Mouse (Mus musculus): ENCODE measurements around the gene St6galnac4. TPM values are rescaled to one million over a fixed set of nuclear protein-coding genes. Genes with fewer than 3 reads are reported as not detected.

Gene St6galnac4
- total and polyA plus RNA-seq, 2 experiments from 2014 or later, result 31.3 to 35.5 TPM

GRCm38 (mm10) chr2:32640550-32641051, 53.7 kb downstream of the St6galnac4 start:
- 65% methylated on average over 6 of the region's 6 CpGs for WGBS
- DNase-seq, result no peak
- ATAC-seq, result no peak

GRCm38 (mm10) chr2:32641810-32642209, 54.9 kb downstream of the St6galnac4 start:
- ATAC-seq (no peak), DNase-seq (no peak)
- H3K4me3 ChIP-seq (ENCODE audit: low read depth, low read length), result no peak overlapping the region
- 78% methylated on average over 5 of the region's 5 CpGs for WGBS
- TF ChIP-seq CTCF (IDR thresholded peaks at IDR 0.05; ENCODE audit: low read depth), result no peak
- H3K4me1 ChIP-seq (ENCODE audit: insufficient read depth), result no peaks in the 10 kb centered on the region
- H3K9ac ChIP-seq, result no peak overlapping the region
- H3K27ac ChIP-seq (ENCODE audit: low read depth, low read length), result no peak overlapping the region
- no peak overlapping the region for H3K4me2 ChIP-seq (ENCODE audit: low read depth)
- H3K9me3 ChIP-seq (ENCODE audit: low read length), result no peaks in the 10 kb centered on the region
- no peaks in the 10 kb centered on the region for H3K27me3 ChIP-seq (ENCODE audit: insufficient read depth, low read length)
- no peaks in the 10 kb centered on the region for H3K36me3 ChIP-seq (ENCODE audit: insufficient read depth)

More at GRCm38 (mm10) chr2:32640550-32641051, 53.7 kb downstream of the St6galnac4 start:
- TF ChIP-seq CTCF (IDR thresholded peaks at IDR 0.05; ENCODE audit: low read depth), result no peak
- Histone ChIP-seq H3K27me3 (ENCODE audit: insufficient read depth, low read length) (no peaks in the 10 kb centered on the region), H3K36me3 (ENCODE audit: insufficient read depth) (no peaks in the 10 kb centered on the region), H3K4me1 (ENCODE audit: insufficient read depth) (no peaks in the 10 kb centered on the region), H3K9ac (no peak overlapping the region), H3K27ac (ENCODE audit: low read depth, low read length) (no peak overlapping the region), H3K4me3 (ENCODE audit: low read depth, low read length) (no peak overlapping the region), H3K9me3 (ENCODE audit: low read length) (no peaks in the 10 kb centered on the region), H3K4me2 (ENCODE audit: low read depth) (no peak overlapping the region)

- WGBS, result 75% methylated on average over 7 of the region's 7 CpGs
Observed at GRCm38 (mm10) chr2:32642813-32643212, 55.9 kb downstream of the St6galnac4 start.

GRCm38 (mm10) chr2:32644083-32644482, 57.2 kb downstream of the St6galnac4 start:
- Histone ChIP-seq H3K4me1 (ENCODE audit: insufficient read depth) (no peaks in the 10 kb centered on the region), H3K4me2 (ENCODE audit: low read depth) (no peak overlapping the region), H3K4me3 (ENCODE audit: low read depth, low read length) (no peak overlapping the region), H3K27ac (ENCODE audit: low read depth, low read length) (no peak overlapping the region), H3K9me3 (ENCODE audit: low read length) (no peaks in the 10 kb centered on the region), H3K27me3 (ENCODE audit: insufficient read depth, low read length) (no peaks in the 10 kb centered on the region), H3K9ac (no peak overlapping the region), H3K36me3 (ENCODE audit: insufficient read depth) (no peaks in the 10 kb centered on the region)
- no peak for DNase-seq
- no peak for TF ChIP-seq CTCF (IDR thresholded peaks at IDR 0.05; ENCODE audit: low read depth)
- 80% methylated on average over 9 of the region's 9 CpGs for WGBS
- no peak for ATAC-seq

More at GRCm38 (mm10) chr2:32642813-32643212, 55.9 kb downstream of the St6galnac4 start:
- H3K27ac ChIP-seq (ENCODE audit: low read depth, low read length), result no peak overlapping the region
- no peaks in the 10 kb centered on the region for H3K4me1 ChIP-seq (ENCODE audit: insufficient read depth)
- no peak overlapping the region for H3K4me2 ChIP-seq (ENCODE audit: low read depth)
- no peaks in the 10 kb centered on the region for H3K9me3 ChIP-seq (ENCODE audit: low read length)
- H3K9ac ChIP-seq, result no peak overlapping the region
- no peaks in the 10 kb centered on the region for H3K27me3 ChIP-seq (ENCODE audit: insufficient read depth, low read length)
- DNase-seq (no peak), ATAC-seq (no peak)
- no peak overlapping the region for H3K4me3 ChIP-seq (ENCODE audit: low read depth, low read length)
- no peak for TF ChIP-seq CTCF (IDR thresholded peaks at IDR 0.05; ENCODE audit: low read depth)
- H3K36me3 ChIP-seq (ENCODE audit: insufficient read depth), result no peaks in the 10 kb centered on the region

GRCm38 (mm10) chr2:32644799-32645475, 58.0 kb downstream of the St6galnac4 start:
- H3K4me2 ChIP-seq (ENCODE audit: low read depth), result no peak overlapping the region
- H3K4me1 ChIP-seq (ENCODE audit: insufficient read depth), result no peaks in the 10 kb centered on the region
- no peak for DNase-seq
- H3K27ac ChIP-seq (ENCODE audit: low read depth, low read length), result no peak overlapping the region
- no peak for TF ChIP-seq CTCF (IDR thresholded peaks at IDR 0.05; ENCODE audit: low read depth)
- WGBS, result 88% methylated on average over 8 of the region's 8 CpGs
- H3K9ac ChIP-seq, result no peak overlapping the region
- no peaks in the 10 kb centered on the region for H3K27me3 ChIP-seq (ENCODE audit: insufficient read depth, low read length)
- no peak for ATAC-seq
- H3K4me3 ChIP-seq (ENCODE audit: low read depth, low read length), result no peak overlapping the region
- H3K36me3 ChIP-seq (ENCODE audit: insufficient read depth), result no peaks in the 10 kb centered on the region
- no peaks in the 10 kb centered on the region for H3K9me3 ChIP-seq (ENCODE audit: low read length)

GRCm38 (mm10) chr2:32645647-32646046, 58.8 kb downstream of the St6galnac4 start:
- Histone ChIP-seq H3K9me3 (ENCODE audit: low read length) (no peaks in the 10 kb centered on the region), H3K27ac (ENCODE audit: low read depth, low read length) (no peak overlapping the region), H3K27me3 (ENCODE audit: insufficient read depth, low read length) (no peaks in the 10 kb centered on the region), H3K4me1 (ENCODE audit: insufficient read depth) (no peaks in the 10 kb centered on the region), H3K4me3 (ENCODE audit: low read depth, low read length) (no peak overlapping the region), H3K4me2 (ENCODE audit: low read depth) (no peak overlapping the region), H3K9ac (no peak overlapping the region), H3K36me3 (ENCODE audit: insufficient read depth) (no peaks in the 10 kb centered on the region)
- DNase-seq, result no peak
- ATAC-seq, result no peak
- TF ChIP-seq CTCF (IDR thresholded peaks at IDR 0.05; ENCODE audit: low read depth), result no peak
- WGBS, result 63% methylated on average over 3 of the region's 3 CpGs

- ATAC-seq (no peak), DNase-seq (no peak)
- WGBS, result 69% methylated on average over 31 of the region's 31 CpGs
- no peak for TF ChIP-seq CTCF (IDR thresholded peaks at IDR 0.05; ENCODE audit: low read depth)
- 0 out of 2 replicates have a peak within 1 kb of the TSS, but pooled peaks have one; percentile 6 for H3K9ac ChIP-seq
- H3K4me2 ChIP-seq (ENCODE audit: low read depth), result no peak within 1 kb of the TSS
- H3K27me3 ChIP-seq (ENCODE audit: insufficient read depth, low read length), result no peaks in the 10 kb centered on the region
- no peaks in the 10 kb centered on the region for H3K9me3 ChIP-seq (ENCODE audit: low read length)
- 0 out of 2 replicates have a peak within 1 kb of the TSS, but pooled peaks have one; percentile 1 for H3K4me3 ChIP-seq (ENCODE audit: low read depth, low read length)
- H3K36me3 ChIP-seq (ENCODE audit: insufficient read depth), result no peaks in the 10 kb centered on the region
- H3K27ac ChIP-seq (ENCODE audit: low read depth, low read length), result no peak within 1 kb of the TSS
- H3K4me1 ChIP-seq (ENCODE audit: insufficient read depth), result no peaks in the 10 kb centered on the region
Observed at GRCm38 (mm10) chr2:32646379-32647056, 59.6 kb downstream of the St6galnac4 start, which contains the start of gene Eng. Gene Eng, plus strand, starts transcription at chr2:32646595.
